Mouse (Mus musculus) limb, embryonic 14.5 days (tissue): Measurements from ENCODE around the gene Usp22. TPM values are rescaled to one million over a fixed set of nuclear protein-coding genes. Genes with fewer than 3 reads are reported as not detected.

Experiments
- ATAC-seq: fragments of 200-750 bp; cut with Nextera tagmentation; 2 replicates; pipeline ENCODE4 v1.8.0; 2017; ENCODE audit warnings: low read depth, moderate number of reproducible peaks, moderate TSS enrichment; ENCODE audit not compliant: low FRiP score
- DNase-seq: peaks from one replicate; pipeline ENCODE4 v3.0.0-alpha.2; 2015; ENCODE audit warnings: low spot score
- H3K27ac ChIP-seq: fragments of 300-500 bp; sonication (generic); replicated peaks from 2 replicates; pipeline ENCODE4 v1.5.1; 2014; ENCODE audit warnings: low read depth, mild to moderate bottlenecking, low read length, moderate library complexity, mixed read lengths
- H3K27me3 ChIP-seq: fragments of 300-500 bp; sonication (generic); 2 replicates; pipeline ENCODE4 v1.6.1; 2014; ENCODE audit warnings: low read length, mixed read lengths; ENCODE audit not compliant: control insufficient read depth, insufficient read depth
- H3K36me3 ChIP-seq: fragments of 300-500 bp; sonication (generic); 2 replicates; pipeline ENCODE4 v1.6.1; 2014; ENCODE audit warnings: mild to moderate bottlenecking, low read length, moderate library complexity, mixed read lengths; ENCODE audit not compliant: control insufficient read depth, insufficient read depth
- H3K4me1 ChIP-seq: fragments of 300-500 bp; sonication (generic); 2 replicates; pipeline ENCODE4 v1.6.1; 2014; ENCODE audit warnings: antibody characterized with exemption, low read length, mixed read lengths; ENCODE audit not compliant: control insufficient read depth, insufficient read depth
- H3K4me2 ChIP-seq: fragments of 300-500 bp; sonication (generic); replicated peaks from 2 replicates; pipeline ENCODE4 v1.6.1; 2014; ENCODE audit warnings: low read depth, mild to moderate bottlenecking, low read length, moderate library complexity; ENCODE audit not compliant: severe bottlenecking
- H3K4me3 ChIP-seq: fragments of 300-500 bp; sonication (generic); replicated peaks from 2 replicates; pipeline ENCODE4 v1.5.1; 2014; ENCODE audit warnings: low read length
- H3K9ac ChIP-seq: fragments of 300-500 bp; sonication (generic); 2 replicates; pipeline ENCODE4 v1.6.1; 2014; ENCODE audit warnings: mild to moderate bottlenecking, low read depth, low read length, moderate library complexity; ENCODE audit not compliant: severe bottlenecking
- H3K9me3 ChIP-seq: fragments of 300-500 bp; sonication (generic); 2 replicates; pipeline ENCODE4 v1.6.1; 2016; ENCODE audit warnings: low read length; ENCODE audit not compliant: control insufficient read depth
- POLR2A ChIP-seq: fragments of 200-500 bp; IDR thresholded peaks from 2 replicates; pipeline ENCODE4 v1.8.0; 2012; ENCODE audit warnings: inconsistent platforms, mild to moderate bottlenecking, moderate library complexity, borderline replicate concordance; ENCODE audit not compliant: insufficient read depth, insufficient read length; ENCODE audit errors: extremely low read depth
- WGBS: fragments of 180-500 bp; shearing (Covaris S2); extraction: QIAGEN DNeasy Blood & Tissue Kit; methylation state at CpG from one replicate; pipeline ENCODE4 v1.1.7; 2014; 5-methylcytosine and 5-hydroxymethylcytosine counted together
- polyA plus RNA-seq, 2 experiments: library from polyadenylated mRNA; depleted of rRNA in 1 of 2; stranded (reverse) in 1 of 2; unstranded in 1 of 2; fragments of >200 nt; fragmentation: Nextera tagmentation in 1 of 2; extraction: Ambion mirVana in 1 of 2; gene quantifications; 2 replicates each; pipeline versions ENCODE4 v1.2.1 to v1.2.3; 2012 to 2014

Usp22 gene
- polyA plus RNA-seq, 2 experiments = 123 to 174 TPM

- Histone ChIP-seq H3K9me3 (no peaks in the 10 kb centered on the region), H3K27ac (no peak overlapping the region), H3K9ac (no peak overlapping the region), H3K4me2 (no peak overlapping the region), H3K36me3 (no peaks in the 10 kb centered on the region), H3K4me3 (no peak overlapping the region), H3K4me1 (peaks cover 18% of the 10 kb centered on the region), H3K27me3 (no peaks in the 10 kb centered on the region)
- 95% methylated on average over 9 of the region's 10 CpGs for WGBS
- ATAC-seq (no peak), DNase-seq (no peak)
- TF ChIP-seq POLR2A = no peak
Measured at GRCm38 (mm10) chr11:61205167-61205950, 30.5 kb upstream of the Usp22 start.

GRCm38 (mm10) chr11:61202810-61203209, 28.0 kb upstream of the Usp22 start:
- no peak for DNase-seq
- TF ChIP-seq POLR2A = no peak
- Histone ChIP-seq H3K4me2 (no peak overlapping the region), H3K27me3 (no peaks in the 10 kb centered on the region), H3K4me1 (peaks cover 15% of the 10 kb centered on the region), H3K36me3 (no peaks in the 10 kb centered on the region), H3K4me3 (no peak overlapping the region), H3K27ac (no peak overlapping the region), H3K9me3 (no peaks in the 10 kb centered on the region), H3K9ac (no peak overlapping the region)
- WGBS = 69% methylated on average over 2 of the region's 2 CpGs
- no peak for ATAC-seq

GRCm38 (mm10) chr11:61202186-61202585, 27.3 kb upstream of the Usp22 start:
- WGBS = 56% methylated on average over 6 of the region's 6 CpGs
- no peak for TF ChIP-seq POLR2A
- ATAC-seq (no peak), DNase-seq (no peak)
- Histone ChIP-seq H3K4me3 (no peak overlapping the region), H3K27ac (no peak overlapping the region), H3K36me3 (no peaks in the 10 kb centered on the region), H3K9ac (no peak overlapping the region), H3K9me3 (no peaks in the 10 kb centered on the region), H3K27me3 (no peaks in the 10 kb centered on the region), H3K4me2 (no peak overlapping the region), H3K4me1 (peaks cover 9% of the 10 kb centered on the region; the same call in 1 of the 2 replicates)

GRCm38 (mm10) chr11:61199620-61200362, 24.9 kb upstream of the Usp22 start:
- no peak overlapping the region for H3K4me3 ChIP-seq
- no peak overlapping the region for H3K27ac ChIP-seq
- no peak overlapping the region for H3K4me2 ChIP-seq
- H3K27me3 ChIP-seq = no peaks in the 10 kb centered on the region
- ATAC-seq (no peak), DNase-seq (no peak)
- no peaks in the 10 kb centered on the region for H3K36me3 ChIP-seq
- no peak for TF ChIP-seq POLR2A
- H3K9ac ChIP-seq = no peak overlapping the region
- WGBS = 50% methylated on average over 4 of the region's 4 CpGs
- H3K4me1 ChIP-seq = 0 out of 2 replicates have a peak, but pooled peaks cover 6% of the 10 kb centered on the region
- no peaks in the 10 kb centered on the region for H3K9me3 ChIP-seq

GRCm38 (mm10) chr11:61197935-61198334, 23.1 kb upstream of the Usp22 start:
- Histone ChIP-seq H3K9me3 (no peaks in the 10 kb centered on the region), H3K27ac (no peak overlapping the region), H3K4me1 (0 out of 2 replicates have a peak, but pooled peaks cover 6% of the 10 kb centered on the region), H3K9ac (no peak overlapping the region), H3K4me2 (no peak overlapping the region), H3K36me3 (no peaks in the 10 kb centered on the region), H3K27me3 (no peaks in the 10 kb centered on the region), H3K4me3 (no peak overlapping the region)
- no peak for DNase-seq
- TF ChIP-seq POLR2A = no peak
- ATAC-seq = no peak
